Mouse (Mus musculus): ENCODE measurements at regions not wholly inside any gene's neighbourhood (a gene's known extent, or its start where the extent isn't known, plus 50 kb on each side); places are given as distances from the start of the nearest gene placed in this dataset.

GRCm38 (mm10) chr2:167864672-167865071 lies 67.2 kb upstream of the Ptpn1 start:
- no peak for TF ChIP-seq CTCF (IDR thresholded peaks at IDR 0.05; ENCODE audit: low read depth)
- no peak overlapping the region for H3K4me3 ChIP-seq (replicated peaks; ENCODE audit: low read depth, low read length)
- no peak overlapping the region for H3K9ac ChIP-seq (ENCODE audit: low read depth, low read length)
- H3K9me3 ChIP-seq (replicated peaks; ENCODE audit: low read length): no peaks in the 10 kb centered on the region
- no peak overlapping the region; the same call in 1 of the 2 replicates for H3K27ac ChIP-seq
- H3K4me2 ChIP-seq (ENCODE audit: low read length): no peak overlapping the region
- H3K27me3 ChIP-seq (ENCODE audit: insufficient read depth, low read length): no peaks in the 10 kb centered on the region
- no peaks in the 10 kb centered on the region for H3K36me3 ChIP-seq (ENCODE audit: insufficient read depth, low read length)
- WGBS: 70% methylated on average over 7 of the region's 7 CpGs
- no peak for ATAC-seq (replicated peaks; ENCODE audit: low FRiP score, low read depth)
- H3K4me1 ChIP-seq (replicated peaks; ENCODE audit: insufficient read depth, low read length): peaks cover 12% of the 10 kb centered on the region; the same call in 1 of the 2 replicates
- no peak for DNase-seq (ENCODE audit: low spot score)

GRCm38 (mm10) chr2:167864228-167864627 lies 67.6 kb upstream of the Ptpn1 start:
- DNase-seq (ENCODE audit: low spot score) (peak; percentile 74), ATAC-seq (replicated peaks; ENCODE audit: low FRiP score, low read depth) (no peak)
- Histone ChIP-seq H3K9me3 (replicated peaks; ENCODE audit: low read length) (no peaks in the 10 kb centered on the region), H3K27ac (peak overlapping the region; percentile 38; the same call in 1 of the 2 replicates), H3K4me3 (replicated peaks; ENCODE audit: low read depth, low read length) (no peak overlapping the region), H3K36me3 (ENCODE audit: insufficient read depth, low read length) (no peaks in the 10 kb centered on the region), H3K9ac (ENCODE audit: low read depth, low read length) (no peak overlapping the region), H3K27me3 (ENCODE audit: insufficient read depth, low read length) (no peaks in the 10 kb centered on the region), H3K4me1 (replicated peaks; ENCODE audit: insufficient read depth, low read length) (peaks cover 12% of the 10 kb centered on the region; the same call in 1 of the 2 replicates), H3K4me2 (ENCODE audit: low read length) (no peak overlapping the region)
- no peak for TF ChIP-seq CTCF (IDR thresholded peaks at IDR 0.05; ENCODE audit: low read depth)
- 38% methylated on average over 8 of the region's 8 CpGs for WGBS

GRCm38 (mm10) chr2:167863616-167864015 lies 68.2 kb upstream of the Ptpn1 start:
- Histone ChIP-seq H3K4me2 (ENCODE audit: low read length) (no peak overlapping the region), H3K9me3 (replicated peaks; ENCODE audit: low read length) (no peaks in the 10 kb centered on the region), H3K36me3 (ENCODE audit: insufficient read depth, low read length) (no peaks in the 10 kb centered on the region), H3K4me1 (replicated peaks; ENCODE audit: insufficient read depth, low read length) (peaks cover 12% of the 10 kb centered on the region; the same call in 1 of the 2 replicates), H3K4me3 (replicated peaks; ENCODE audit: low read depth, low read length) (no peak overlapping the region), H3K27ac (peak overlapping the region; percentile 38; the same call in 1 of the 2 replicates), H3K9ac (ENCODE audit: low read depth, low read length) (no peak overlapping the region), H3K27me3 (ENCODE audit: insufficient read depth, low read length) (no peaks in the 10 kb centered on the region)
- no peak for TF ChIP-seq CTCF (IDR thresholded peaks at IDR 0.05; ENCODE audit: low read depth)
- 56% methylated on average over 6 of the region's 6 CpGs for WGBS
- DNase-seq (ENCODE audit: low spot score) (no peak), ATAC-seq (replicated peaks; ENCODE audit: low FRiP score, low read depth) (no peak)

- Histone ChIP-seq H3K36me3 (ENCODE audit: insufficient read depth, low read length) (no peaks in the 10 kb centered on the region), H3K4me1 (replicated peaks; ENCODE audit: insufficient read depth, low read length) (peaks cover 8% of the 10 kb centered on the region; the same call in 1 of the 2 replicates), H3K4me2 (ENCODE audit: low read length) (no peak overlapping the region), H3K27me3 (ENCODE audit: insufficient read depth, low read length) (no peaks in the 10 kb centered on the region), H3K9ac (ENCODE audit: low read depth, low read length) (no peak overlapping the region), H3K9me3 (replicated peaks; ENCODE audit: low read length) (no peaks in the 10 kb centered on the region), H3K4me3 (replicated peaks; ENCODE audit: low read depth, low read length) (no peak overlapping the region), H3K27ac (no peak overlapping the region)
- ATAC-seq (replicated peaks; ENCODE audit: low FRiP score, low read depth) (no peak), DNase-seq (ENCODE audit: low spot score) (no peak)
- 93% methylated on average over 2 of the region's 2 CpGs for WGBS
- TF ChIP-seq CTCF (IDR thresholded peaks at IDR 0.05; ENCODE audit: low read depth): no peak
Observed at GRCm38 (mm10) chr2:167861178-167861520, 70.7 kb upstream of the Ptpn1 start.

GRCm38 (mm10) chr2:167860457-167861177 lies 71.2 kb upstream of the Ptpn1 start:
- Histone ChIP-seq H3K4me2 (ENCODE audit: low read length) (no peak overlapping the region), H3K9ac (ENCODE audit: low read depth, low read length) (no peak overlapping the region), H3K27me3 (ENCODE audit: insufficient read depth, low read length) (no peaks in the 10 kb centered on the region), H3K4me1 (replicated peaks; ENCODE audit: insufficient read depth, low read length) (peaks cover 4% of the 10 kb centered on the region; the same call in 1 of the 2 replicates), H3K36me3 (ENCODE audit: insufficient read depth, low read length) (no peaks in the 10 kb centered on the region), H3K4me3 (replicated peaks; ENCODE audit: low read depth, low read length) (no peak overlapping the region), H3K27ac (peak overlapping the region; percentile 52), H3K9me3 (replicated peaks; ENCODE audit: low read length) (no peaks in the 10 kb centered on the region)
- 44% methylated on average over 10 of the region's 10 CpGs for WGBS
- TF ChIP-seq CTCF (IDR thresholded peaks at IDR 0.05; ENCODE audit: low read depth): peak; percentile 47; the same call in 1 of the 2 replicates
- DNase-seq (ENCODE audit: low spot score): peak; percentile 77
- peak; percentile 71 for ATAC-seq (replicated peaks; ENCODE audit: low FRiP score, low read depth)

- 56% methylated on average over 10 of the region's 10 CpGs for WGBS
- H3K9me3 ChIP-seq (replicated peaks; ENCODE audit: low read length): no peaks in the 10 kb centered on the region
- peaks cover 2% of the 10 kb centered on the region; the same call in 1 of the 2 replicates for H3K4me1 ChIP-seq (replicated peaks; ENCODE audit: insufficient read depth, low read length)
Observed at GRCm38 (mm10) chr2:167859575-167859974, 72.3 kb upstream of the Ptpn1 start.

More at GRCm38 (mm10) chr2:167859575-167859974, 72.3 kb upstream of the Ptpn1 start:
- Histone ChIP-seq H3K4me2 (ENCODE audit: low read length) (no peak overlapping the region), H3K9ac (ENCODE audit: low read depth, low read length) (no peak overlapping the region), H3K27me3 (ENCODE audit: insufficient read depth, low read length) (no peaks in the 10 kb centered on the region), H3K27ac (no peak overlapping the region), H3K36me3 (ENCODE audit: insufficient read depth, low read length) (no peaks in the 10 kb centered on the region), H3K4me3 (replicated peaks; ENCODE audit: low read depth, low read length) (no peak overlapping the region)
- ATAC-seq (replicated peaks; ENCODE audit: low FRiP score, low read depth): no peak
- TF ChIP-seq CTCF (IDR thresholded peaks at IDR 0.05; ENCODE audit: low read depth): no peak
- DNase-seq (ENCODE audit: low spot score): no peak

All from kidney, postnatal 0 days (tissue).